ENCODE assay signal across 22 mouse cellular contexts in genomic region chr5:102801469-102801868, GRCm38 (mm10).
"Had no signal": no experiment of that assay in that cellular context is flagged by ENCODE, and none has a peak within 500 bp of the region (broad histone marks: within the 10 kb centered on the region; RNA-seq: fewer than 3 reads in every experiment).

No protein-coding gene starts in this region.

- DNase-seq: liver, postnatal 0 days; lung, adult 2 months; lung, postnatal 14 days; lung, postnatal 4 days; midbrain, embryonic 14.5 days; retina, postnatal 1 day; right cerebral cortex, adult 18-20 months; right cerebral cortex, postnatal 25 days; right cerebral cortex, postnatal 4 days; spleen, adult 18-20 months; thymus, adult 18-20 months; thymus, postnatal 14 days; thymus, postnatal 36 days had no signal

- H3K4me1 ChIP-seq: liver, embryonic 15.5 days; midbrain, embryonic 12.5 days; neural tube, embryonic 15.5 days had no signal

- H3K9ac ChIP-seq: liver, embryonic 15.5 days; liver, postnatal 0 days; lung, embryonic 15.5 days; midbrain, embryonic 12.5 days; neural tube, embryonic 13.5 days; neural tube, embryonic 15.5 days had no signal

- H3K27ac ChIP-seq: liver, embryonic 15.5 days; lung, embryonic 15.5 days; midbrain, embryonic 10.5 days; midbrain, embryonic 12.5 days; neural tube, embryonic 13.5 days; neural tube, embryonic 15.5 days had no signal

- H3K36me3 ChIP-seq: liver, embryonic 15.5 days; lung, embryonic 15.5 days; midbrain, embryonic 10.5 days; midbrain, embryonic 12.5 days; neural tube, embryonic 13.5 days; neural tube, embryonic 15.5 days had no signal

- H3K9me3 ChIP-seq: liver, embryonic 15.5 days; lung, embryonic 15.5 days; midbrain, embryonic 10.5 days; midbrain, embryonic 12.5 days; neural tube, embryonic 13.5 days; neural tube, embryonic 15.5 days had no signal

- H3K27me3 ChIP-seq: liver, embryonic 15.5 days; lung, embryonic 15.5 days; midbrain, embryonic 12.5 days; neural tube, embryonic 13.5 days; neural tube, embryonic 15.5 days had no signal

- ATAC-seq: liver, postnatal 0 days; lung, postnatal 0 days; midbrain, embryonic 16.5 days had no signal

- H3K4me2 ChIP-seq: liver, embryonic 15.5 days; lung, embryonic 15.5 days; midbrain, embryonic 12.5 days; neural tube, embryonic 13.5 days; neural tube, embryonic 15.5 days had no signal

- H3K4me3 ChIP-seq: liver, embryonic 15.5 days; lung, embryonic 15.5 days; midbrain, embryonic 10.5 days; midbrain, embryonic 12.5 days; myocyte; neural tube, embryonic 13.5 days; neural tube, embryonic 15.5 days had no signal
